Mouse (Mus musculus) monocyte, adult 5-6 weeks (primary cell): ENCODE data around the gene Sbds. TPM values are rescaled to one million over a fixed set of nuclear protein-coding genes. Genes with fewer than 3 reads are reported as not detected.
A peak's percentile ranks its signal among the peaks of the same experiment; 100 is the strongest.
"Not testable (repeated sequence)": the region's sequence is repeated elsewhere in the genome, so short reads cannot be mapped to it uniquely, and the experiment has no call there.

Experiments
- ATAC-seq: fragments of 153-309, 156-312 bp; replicated peaks from 2 replicates; pipeline ENCODE4 v1.8.0; 2017; ENCODE audit warnings: mild to moderate bottlenecking; ENCODE audit not compliant: low TSS enrichment, insufficient number of reproducible peaks, severe bottlenecking, poor library complexity, low FRiP score
- total RNA-seq: library from RNA; stranded (forward); fragments of 200-1000, 200-491, 200-594 nt; gene quantifications from 3 replicates; pipeline ENCODE4 v1.2.3, GENCODE M21; 2017

Gene Sbds
- total RNA-seq, 1 experiment from 2014 or later, result 156 TPM

GRCm38 (mm10) chr5:130264433-130265005 is 9.2 kb upstream of the Sbds start:
- no peak for ATAC-seq

- ATAC-seq, result no peak
Observed at GRCm38 (mm10) chr5:130263454-130263853, 8.1 kb upstream of the Sbds start.

GRCm38 (mm10) chr5:130257303-130257702 is 2.0 kb upstream of the Sbds start:
- ATAC-seq, result no peak

DNA sequence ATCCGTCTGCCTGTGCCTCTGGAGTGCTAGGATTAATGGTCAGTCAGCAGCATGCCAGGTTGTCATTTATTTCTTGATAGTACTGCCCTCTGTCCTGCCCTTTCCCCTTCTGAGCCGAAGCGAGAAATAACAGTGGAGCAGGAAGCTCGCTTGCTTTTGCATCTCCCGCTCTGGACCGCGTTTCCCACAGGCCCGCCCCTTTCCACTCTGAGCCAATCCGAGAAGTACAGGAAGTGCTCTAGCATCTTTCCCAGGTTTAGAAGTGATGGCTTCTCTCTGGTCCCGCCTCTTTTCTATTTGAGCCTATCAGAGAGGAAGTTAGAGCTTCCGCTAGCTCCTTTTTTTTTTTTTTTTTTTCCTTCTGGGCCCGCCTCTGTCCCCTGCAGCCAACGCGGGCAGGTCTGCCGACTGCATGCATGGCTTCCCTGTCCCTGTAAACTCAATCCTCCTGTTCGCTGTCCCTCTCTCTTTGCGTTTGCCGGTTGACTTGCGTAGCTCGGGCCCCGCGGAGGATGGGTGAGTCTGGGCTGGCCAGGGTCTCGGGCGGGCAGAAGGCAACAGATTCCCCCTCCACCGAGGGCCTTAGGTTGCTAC is 1.4 kb upstream of the Sbds start:
- peak; percentile 88 for ATAC-seq

- ATAC-seq, result not testable (repeated sequence)
Observed at GRCm38 (mm10) chr5:130255799-130256525, 632 bp upstream of the Sbds start.

GRCm38 (mm10) chr5:130254164-130255016 is 940 bp downstream of the Sbds start:
- no peak; the same call in 1 of the 2 replicates for ATAC-seq

DNA sequence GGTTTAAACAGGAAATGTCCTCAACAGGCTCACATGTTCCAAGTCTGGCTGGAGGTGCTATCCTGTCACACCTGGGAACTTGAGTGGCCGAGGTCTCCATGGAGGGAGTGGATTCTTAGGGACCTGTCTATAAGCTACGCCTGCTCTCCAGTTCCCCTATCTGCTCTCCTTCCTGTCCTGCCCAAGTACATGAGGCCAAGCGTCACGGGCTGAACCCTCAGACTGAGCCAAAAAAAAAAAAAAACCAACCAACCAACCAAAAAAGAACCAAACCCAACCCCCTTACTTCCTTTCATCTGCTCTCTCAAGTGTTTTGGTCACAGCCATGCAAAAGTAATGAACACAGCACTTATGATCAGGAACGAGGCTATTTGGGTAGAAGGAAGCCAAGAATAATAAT is 7.5 kb downstream of the Sbds start:
- ATAC-seq, result no peak

DNA sequence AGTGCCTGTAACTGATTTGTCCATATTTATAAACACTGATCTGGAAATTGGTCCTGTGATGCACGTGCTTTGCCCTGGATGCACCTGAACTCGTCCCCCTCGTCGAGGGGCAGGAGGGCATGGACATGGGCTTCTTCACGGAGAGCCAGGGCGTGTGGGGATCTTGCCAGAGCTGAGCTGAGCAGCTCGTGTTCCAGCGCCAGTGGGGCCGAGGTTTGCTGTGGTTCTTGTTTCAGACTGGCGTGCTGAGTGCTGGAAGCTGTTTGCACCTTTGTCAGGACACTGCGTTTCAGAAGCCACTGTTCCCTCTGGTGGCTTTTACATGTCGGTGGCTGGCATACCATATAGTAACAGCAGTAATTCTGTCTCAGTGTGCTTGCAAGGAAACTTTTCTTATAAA is 13.9 kb downstream of the Sbds start:
- ATAC-seq, result no peak

DNA sequence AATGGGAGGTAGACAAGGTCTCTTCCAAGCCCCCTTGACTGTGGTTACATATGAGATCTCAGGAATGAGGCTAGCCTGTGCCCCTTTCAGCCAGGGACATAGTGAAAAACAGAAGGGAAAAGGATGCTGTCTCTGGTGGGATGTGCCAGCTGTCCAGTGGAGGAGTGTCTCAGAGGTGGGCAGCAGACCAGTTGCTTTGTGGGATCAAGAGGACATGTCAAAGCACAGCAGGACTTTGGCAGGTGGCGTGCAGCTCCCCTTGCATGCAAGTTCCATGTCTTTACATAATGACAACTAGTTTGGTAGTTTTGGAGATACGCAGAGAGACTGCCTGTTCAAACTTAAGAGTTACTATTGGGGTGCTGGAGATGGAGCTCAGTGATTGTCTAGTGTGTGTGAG is 15.5 kb downstream of the Sbds start:
- ATAC-seq, result no peak

DNA sequence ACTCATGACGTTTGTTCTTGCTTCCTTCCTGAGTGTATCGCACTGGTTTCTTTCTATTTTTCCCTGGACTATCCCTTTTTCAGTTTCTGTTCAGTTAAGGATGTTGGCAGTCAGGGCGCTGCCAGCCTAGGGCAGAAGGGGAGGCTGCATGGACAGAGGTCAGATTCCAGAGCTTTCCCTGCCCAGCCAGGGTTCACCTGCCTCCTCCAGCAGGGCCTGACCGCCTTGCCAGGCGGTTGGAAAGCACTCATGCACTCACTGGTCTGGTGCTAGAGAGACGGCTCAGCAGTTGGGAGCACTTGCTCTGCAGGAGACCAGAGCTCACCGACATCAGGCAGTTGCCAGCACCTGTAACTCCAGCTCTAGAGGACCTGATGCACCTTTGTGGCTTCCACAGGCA is 16.1 kb downstream of the Sbds start:
- no peak for ATAC-seq

- ATAC-seq, result no peak
Observed at GRCm38 (mm10) chr5:130236302-130236701, 19.0 kb downstream of the Sbds start.

DNA sequence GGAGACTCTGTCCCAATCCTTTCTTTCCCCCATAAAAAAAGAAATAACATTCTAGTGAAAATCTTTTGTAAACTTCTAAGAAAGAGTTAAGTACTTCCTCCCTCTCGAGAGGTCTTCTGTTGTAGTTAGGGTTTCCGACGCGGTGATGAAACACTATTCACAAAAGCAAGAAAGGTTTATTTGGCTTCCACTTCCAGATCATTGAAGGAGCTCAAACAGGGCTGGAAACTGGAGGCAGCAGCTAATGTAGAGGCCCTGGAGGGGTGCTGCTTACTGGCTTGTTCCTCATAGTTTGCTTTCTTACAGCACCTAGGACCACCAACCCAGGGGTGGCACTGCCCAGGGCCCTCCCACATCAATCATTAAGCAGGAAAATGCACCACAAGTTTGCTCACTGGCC is 27.2 kb downstream of the Sbds start:
- ATAC-seq, result no peak

DNA sequence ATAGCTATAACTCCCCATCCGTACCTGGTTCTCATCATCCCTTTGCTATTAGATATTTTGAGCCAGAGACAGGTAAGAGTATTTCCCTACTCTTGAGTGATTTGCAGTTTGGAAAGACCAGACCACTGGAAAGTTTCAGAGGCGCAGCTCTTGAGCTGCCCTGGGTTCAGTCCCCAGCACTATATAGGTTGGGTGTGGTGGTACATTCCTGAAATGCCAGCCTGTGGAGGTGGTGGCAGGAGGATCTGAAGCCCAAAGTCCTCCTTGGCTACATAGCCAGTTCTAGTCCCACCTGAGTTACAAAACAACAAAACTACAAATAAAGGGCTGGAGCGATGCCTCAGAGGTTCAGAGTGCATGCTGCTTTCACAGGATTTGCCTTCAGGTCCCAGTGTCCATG is 28.5 kb downstream of the Sbds start:
- ATAC-seq, result no peak

- ATAC-seq, result peak; percentile 71
Observed at GRCm38 (mm10) chr5:130222146-130223004, 33.0 kb downstream of the Sbds start.

DNA sequence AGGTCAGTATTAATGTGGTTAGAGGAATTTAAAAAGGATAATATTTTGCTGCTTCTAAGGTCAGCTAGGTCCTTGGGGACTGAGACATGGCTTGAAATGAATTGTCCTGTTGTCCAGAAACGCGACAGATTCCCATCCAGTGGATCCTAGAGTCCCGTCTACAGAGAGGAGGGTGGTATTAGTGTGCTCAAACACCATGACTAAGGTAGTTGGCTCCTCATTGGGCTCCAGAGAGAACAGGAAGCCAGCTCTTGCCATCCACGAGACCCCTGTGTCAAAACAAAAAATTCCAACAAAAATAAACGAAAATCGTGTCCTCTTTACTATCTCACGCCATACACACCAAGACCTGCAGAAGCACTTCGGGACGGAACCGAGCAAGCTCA is 33.6 kb downstream of the Sbds start:
- 0 out of 2 replicates have a peak, but pooled peaks have one; percentile 7 for ATAC-seq

DNA sequence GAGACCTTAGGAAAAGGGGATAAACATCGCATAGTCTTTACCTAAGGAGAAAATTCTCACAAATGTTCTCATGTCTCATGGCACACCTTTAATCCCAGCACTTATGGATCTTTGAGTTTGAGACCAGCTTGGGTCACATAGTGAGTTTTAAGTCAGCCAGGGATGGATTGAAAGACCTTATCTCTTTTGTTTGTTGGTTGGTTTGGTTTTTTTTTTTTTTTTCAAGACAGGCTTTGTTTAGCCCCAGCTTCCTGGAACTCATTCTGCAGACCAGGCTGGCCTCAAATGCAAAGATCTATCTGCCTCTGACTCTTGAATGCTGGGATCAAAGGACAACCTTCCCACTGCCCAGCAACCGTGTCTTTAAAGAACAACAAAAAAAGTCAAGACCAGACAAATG is 34.0 kb downstream of the Sbds start:
- no peak for ATAC-seq

- ATAC-seq, result no peak
Observed at GRCm38 (mm10) chr5:130218336-130218735, 37.0 kb downstream of the Sbds start.

DNA sequence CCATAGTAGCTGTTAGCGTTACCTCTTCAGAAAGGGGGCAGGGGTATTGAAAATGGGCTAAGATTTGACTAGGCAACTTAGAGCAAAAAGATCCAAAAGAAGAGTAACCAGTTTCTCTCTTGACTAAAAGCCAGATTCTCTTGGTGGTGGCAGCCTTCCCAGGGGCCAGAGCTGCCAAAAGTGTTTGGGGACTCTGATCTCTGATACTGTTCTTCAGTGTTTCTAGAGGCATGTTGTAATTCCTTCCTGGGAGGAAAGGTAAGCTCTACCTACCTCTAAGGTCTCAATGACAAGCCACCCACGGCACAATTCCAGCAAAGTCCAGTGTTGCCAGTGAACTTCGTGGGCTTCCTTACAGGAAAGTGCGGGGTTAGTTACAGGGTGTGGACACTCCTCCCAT is 37.9 kb downstream of the Sbds start:
- ATAC-seq, result no peak
